Mouse (Mus musculus): Measurements from ENCODE around the gene Plod3. TPM values are rescaled to one million over a fixed set of nuclear protein-coding genes. Genes with fewer than 3 reads are reported as not detected.
A peak's percentile ranks its signal among the peaks of the same experiment; 100 is the strongest.
"Not testable (repeated sequence)": the region's sequence is repeated elsewhere in the genome, so short reads cannot be mapped to it uniquely, and the experiment has no call there.

Plod3 gene
- total RNA-seq (2021), result 10 to 100 TPM; 67.5 to 78.8 TPM
- long read RNA-seq, experiment 1, transcript Plod3-201 (19 exons, 3,280 nt), result major isoform, 102 of 137 reads
- long read RNA-seq, experiment 1, partial matches to known transcripts, result 21 of 137 reads
- long read RNA-seq, experiment 1, other reads (novel, unspliced or antisense), result 14 of 137 reads
- long read RNA-seq, experiment 2, transcript Plod3-201 (19 exons, 3,280 nt), result major isoform, 30 of 40 reads
- long read RNA-seq, experiment 2, partial matches to known transcripts, result 6 of 40 reads
- long read RNA-seq, experiment 2, other reads (novel, unspliced or antisense), result 4 of 40 reads

DNA sequence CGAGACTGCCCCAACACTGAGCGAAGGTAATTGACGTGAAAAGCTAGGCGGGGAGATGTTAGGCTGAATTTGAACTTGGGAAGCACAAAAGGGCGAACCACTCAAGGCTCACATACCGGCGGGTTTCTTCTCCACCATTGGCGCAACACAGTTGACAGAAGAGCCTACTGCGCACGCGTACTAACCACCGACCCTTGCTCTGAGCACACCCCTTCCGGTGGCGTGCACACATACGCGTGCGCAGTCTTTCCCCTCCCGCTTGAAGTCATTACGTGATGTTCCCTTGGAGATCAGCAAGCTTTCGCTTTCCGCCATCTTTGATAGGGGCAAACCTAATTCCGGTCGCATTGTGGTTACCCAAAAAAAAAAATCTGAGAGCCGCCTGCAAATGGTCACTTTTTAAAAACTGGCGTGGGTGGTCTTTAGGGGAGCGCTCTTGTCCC lies at the start of gene Plod3:
Plod3 (plus strand) TSS at position 325 of the 443 bp plus-strand sequence.
- DNase-seq, result peak; percentile 96 to 97

- no peak for DNase-seq
Measured at GRCm38 (mm10) chr5:136937621-136938020, 49.2 kb upstream of the Plod3 start.

- DNase-seq, result no peak
Measured at GRCm38 (mm10) chr5:136939284-136939683, 47.5 kb upstream of the Plod3 start.

GRCm38 (mm10) chr5:136940029-136940428 lies 46.8 kb upstream of the Plod3 start:
- not testable (repeated sequence) for DNase-seq

- DNase-seq, result no peak
Measured at GRCm38 (mm10) chr5:136940845-136941560, 45.8 kb upstream of the Plod3 start.

- no peak for DNase-seq
Measured at GRCm38 (mm10) chr5:136942781-136943180, 44.0 kb upstream of the Plod3 start.

DNA sequence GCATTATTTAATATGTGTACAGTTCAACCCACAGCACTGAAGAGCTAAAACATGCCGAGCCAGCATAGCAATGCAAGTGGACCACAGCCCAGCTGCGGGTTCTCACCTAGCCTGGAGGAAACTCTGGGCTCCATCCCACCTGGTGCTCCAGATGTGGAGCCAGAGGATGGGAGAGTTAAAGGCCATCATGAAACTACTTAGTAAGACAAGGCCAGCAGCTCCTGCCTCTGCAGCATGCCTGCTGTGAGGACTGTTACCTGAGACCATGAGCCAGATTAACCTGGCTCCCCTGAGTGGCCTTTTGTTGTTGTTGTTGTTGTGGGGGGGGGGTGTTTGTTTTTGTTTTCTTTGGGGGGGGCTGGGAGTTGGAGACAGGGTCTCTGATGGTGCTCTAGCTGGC lies 43.4 kb upstream of the Plod3 start:
- DNase-seq, result no peak

- no peak for DNase-seq
Measured at GRCm38 (mm10) chr5:136945084-136945483, 41.7 kb upstream of the Plod3 start.

GRCm38 (mm10) chr5:136947874-136948273 lies 38.9 kb upstream of the Plod3 start:
- DNase-seq, result no peak

DNA sequence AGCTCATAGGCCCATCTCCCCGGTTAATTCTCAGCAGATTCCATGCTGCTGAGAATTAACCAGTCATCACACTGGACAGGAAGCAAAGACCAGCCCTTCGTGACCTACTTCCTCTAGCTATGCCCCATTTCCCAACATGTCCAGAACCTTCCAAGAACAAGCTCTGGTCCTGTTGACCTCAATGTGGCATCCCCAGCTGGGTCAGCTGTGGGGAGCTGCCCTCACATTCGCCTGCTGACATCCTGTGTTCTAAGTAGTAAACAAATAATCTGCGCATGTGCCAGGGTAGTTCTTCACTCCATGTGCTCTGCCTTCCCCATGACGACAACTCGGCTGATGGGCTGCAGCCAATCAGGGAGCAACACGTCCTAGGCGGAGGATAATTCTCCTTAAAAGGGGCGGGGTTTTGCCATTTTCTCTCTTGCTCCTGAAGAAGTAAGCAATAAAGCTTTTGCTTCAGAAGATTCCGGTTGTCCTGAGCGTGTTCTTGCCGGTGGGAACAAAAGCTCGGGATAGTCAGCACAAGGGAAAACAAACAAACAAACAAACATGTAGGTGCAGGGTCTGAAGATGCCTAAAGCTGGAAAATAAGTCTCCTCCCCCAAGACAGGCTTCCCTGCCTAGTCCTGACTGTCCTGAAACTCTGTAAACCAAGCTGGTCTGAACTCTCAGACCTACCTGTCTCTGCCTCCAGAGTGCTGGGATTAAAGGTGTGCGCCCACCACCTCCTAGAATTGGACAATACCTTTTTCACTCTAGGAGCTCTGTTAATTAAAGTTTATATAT lies 37.1 kb upstream of the Plod3 start:
- DNase-seq, result not testable (repeated sequence)

DNA sequence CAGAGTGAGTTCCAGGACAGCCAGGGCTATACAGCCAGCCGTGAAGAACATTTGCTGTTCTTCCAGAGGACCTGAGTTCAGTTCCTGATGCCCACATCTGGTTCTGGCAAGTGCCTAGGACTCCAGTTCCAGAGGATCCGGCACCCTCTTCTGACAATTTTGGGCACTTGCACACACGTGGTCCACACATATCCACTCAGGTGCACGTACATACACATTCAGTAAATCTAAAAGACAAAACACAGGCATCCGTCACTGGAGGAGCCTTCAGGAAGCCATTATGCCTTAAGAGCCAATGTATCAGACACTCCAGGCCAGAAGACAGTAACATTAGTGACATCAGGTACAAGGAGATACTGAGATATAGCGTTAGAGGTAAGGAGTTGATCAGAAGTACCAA lies 36.3 kb upstream of the Plod3 start:
- no peak for DNase-seq

GRCm38 (mm10) chr5:136952153-136952552 lies 34.7 kb upstream of the Plod3 start:
- no peak for DNase-seq

DNA sequence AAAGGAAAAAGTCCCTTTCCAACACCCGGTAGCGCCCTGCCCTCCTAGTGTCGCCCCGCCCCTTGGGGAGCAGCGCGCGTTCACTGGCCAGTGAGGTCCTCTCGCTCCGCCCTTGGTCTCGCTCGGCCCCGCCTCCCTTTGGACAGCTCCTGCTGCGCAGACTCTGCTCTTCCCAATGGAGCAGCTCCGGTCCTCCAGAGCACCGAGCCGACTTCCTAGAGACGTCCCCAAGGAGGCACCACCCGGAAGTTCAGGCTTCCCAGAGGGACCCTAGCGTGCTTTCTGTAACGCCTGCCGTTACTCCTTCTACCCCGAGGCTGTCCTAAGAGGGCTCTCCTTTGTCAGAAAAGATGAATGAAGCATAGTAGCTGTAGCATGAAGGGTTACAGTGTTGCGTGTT lies 33.8 kb upstream of the Plod3 start, which contains the start of gene Fis1:
Fis1 (plus strand) TSS at position 261 of the 400 bp plus-strand sequence.
- DNase-seq, result peak; percentile 98 to 99

GRCm38 (mm10) chr5:136953440-136953951 lies 33.3 kb upstream of the Plod3 start:
- peak; percentile 40 to 54 for DNase-seq

DNA sequence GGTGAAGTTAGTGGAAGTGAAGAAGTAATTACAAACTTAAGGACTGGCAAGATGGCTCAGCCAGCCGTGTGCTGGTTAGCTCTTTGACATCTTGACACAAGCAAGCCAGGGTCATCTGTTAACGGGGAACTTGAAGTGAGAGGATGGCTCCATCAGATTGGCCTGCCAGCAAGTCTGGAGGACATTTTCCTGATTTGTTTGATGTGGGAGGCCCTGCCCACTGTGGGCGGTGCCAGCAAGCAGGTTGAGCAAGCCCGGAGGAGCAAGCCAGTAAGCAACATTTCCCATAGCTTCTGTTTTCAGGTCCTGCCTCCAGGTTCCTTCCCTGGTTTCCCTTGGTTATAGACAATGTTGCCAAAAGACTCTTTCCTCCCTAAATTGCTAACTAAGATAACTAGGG lies 31.2 kb upstream of the Plod3 start:
- no peak for DNase-seq

- no peak for DNase-seq
Measured at GRCm38 (mm10) chr5:136957250-136957649, 29.6 kb upstream of the Plod3 start.

DNA sequence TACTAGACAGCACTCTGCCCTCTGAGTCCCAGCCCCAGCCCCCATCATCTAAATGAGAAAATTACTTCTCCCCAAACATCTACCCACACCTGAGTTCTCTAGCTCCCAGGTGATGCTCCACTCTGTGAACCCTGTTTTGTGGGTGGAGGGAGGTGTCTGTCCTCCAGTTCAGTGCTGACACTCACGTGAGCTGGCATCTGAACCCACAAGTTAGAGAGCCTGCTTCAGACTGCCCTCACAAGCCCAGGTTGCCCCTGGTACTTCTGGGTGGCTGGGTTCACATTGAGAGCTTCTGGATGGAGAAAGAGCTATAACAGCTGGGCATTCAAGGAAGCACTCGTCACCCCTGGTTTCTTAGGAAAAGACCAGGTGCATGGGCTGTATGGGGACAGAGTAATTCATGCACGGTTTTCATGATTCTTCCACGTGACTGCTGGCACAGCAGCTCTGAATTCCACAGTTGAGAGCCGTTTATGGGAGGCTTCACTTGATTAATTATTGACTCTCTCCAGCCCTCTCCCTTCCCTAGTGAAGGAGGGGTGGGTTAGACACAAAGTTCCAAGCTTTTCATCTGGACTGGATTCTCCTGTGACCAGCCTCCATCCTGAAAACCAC lies 27.7 kb upstream of the Plod3 start:
- no peak for DNase-seq

DNA sequence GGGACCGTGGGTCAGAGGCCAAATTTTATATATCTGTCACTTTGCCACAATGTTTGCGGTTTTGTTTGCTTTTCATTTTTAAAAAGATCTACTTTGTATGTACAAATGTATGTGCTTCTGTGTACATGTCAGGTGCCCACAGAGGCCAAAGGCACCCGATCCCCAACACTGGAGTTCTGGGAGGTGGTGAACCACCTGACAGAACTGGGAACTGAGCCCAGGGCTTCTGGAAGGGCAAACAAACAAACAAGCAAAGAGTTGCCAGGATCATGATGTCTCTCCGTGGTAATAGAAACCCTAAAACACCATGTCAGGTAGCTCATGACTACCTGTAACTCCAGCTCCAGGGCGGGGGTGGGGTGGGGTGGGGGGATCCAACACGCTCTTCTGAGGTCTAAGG lies 26.8 kb upstream of the Plod3 start:
- no peak for DNase-seq

DNA sequence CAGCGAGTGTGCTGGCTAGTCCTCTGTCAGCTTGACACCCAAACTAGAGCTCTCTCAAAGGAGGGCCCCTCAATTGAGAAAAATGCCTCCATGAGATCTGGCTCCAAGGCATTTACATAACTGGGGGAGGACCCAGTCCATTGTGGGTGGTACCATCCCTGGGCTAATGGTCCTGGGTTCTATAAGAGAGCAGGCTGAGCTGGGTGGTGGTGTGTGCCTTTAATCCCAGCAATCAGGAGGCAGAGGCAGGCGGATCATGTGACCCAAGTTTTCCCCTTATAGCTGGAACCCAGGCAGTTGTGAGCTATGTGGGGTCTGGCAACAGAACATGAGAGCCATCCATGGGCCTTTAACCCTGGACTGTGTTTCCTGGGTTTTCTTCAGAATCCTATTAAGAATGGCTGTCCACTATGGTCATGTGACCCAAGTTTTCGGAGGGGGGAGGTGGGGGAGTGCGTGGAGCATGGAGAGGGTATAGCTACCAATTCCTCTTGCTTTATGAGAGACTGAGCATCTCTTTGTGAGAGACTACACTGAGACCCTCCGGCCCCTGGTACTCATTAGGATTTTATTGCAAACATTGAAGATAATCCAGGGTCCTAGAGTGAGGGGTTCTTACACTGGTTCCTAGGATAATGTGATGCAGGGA lies 25.4 kb upstream of the Plod3 start:
- peak in 1 of 2 experiments; percentile 37 for DNase-seq

- DNase-seq, result peak; percentile 90 to 95
Measured at GRCm38 (mm10) chr5:136961983-136962461, 24.8 kb upstream of the Plod3 start.

GRCm38 (mm10) chr5:136962501-136962900 lies 24.3 kb upstream of the Plod3 start:
- peak; percentile 82 to 88 for DNase-seq

Data from adrenal gland, postnatal 36 days (tissue).